Mouse (Mus musculus): ENCODE results near the gene Elmo1. TPM values are rescaled to one million over a fixed set of nuclear protein-coding genes. Genes with fewer than 3 reads are reported as not detected.
A peak's percentile ranks its signal among the peaks of the same experiment; 100 is the strongest.

Elmo1 gene
- polyA plus RNA-seq, 1 experiment from 2014 or later, result 9.5 TPM

DNA sequence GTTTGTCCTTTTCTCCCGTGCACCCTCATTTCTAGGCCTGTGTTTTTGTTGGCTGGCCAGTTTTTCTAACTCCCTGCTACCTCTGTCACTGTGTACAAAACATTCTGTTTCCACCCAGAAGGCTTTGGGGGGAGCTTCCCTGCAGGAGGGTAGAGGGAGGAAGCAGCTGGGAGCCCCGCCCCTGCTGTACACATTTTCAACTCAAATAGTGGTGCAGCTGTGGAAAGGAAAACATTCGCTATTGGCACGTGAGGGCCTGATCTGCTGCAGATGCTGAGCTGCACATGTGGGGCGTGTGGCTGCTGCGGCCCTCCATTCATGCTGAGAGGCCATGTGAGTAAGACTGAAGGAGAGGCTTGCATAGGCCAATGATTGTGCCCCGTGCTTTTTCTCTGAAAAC is 198.0 kb downstream of the Elmo1 start:
- Histone ChIP-seq H3K36me3 (no peaks in the 10 kb centered on the region), H3K9ac (no peak overlapping the region), H3K27me3 (replicated peaks) (no peaks in the 10 kb centered on the region), H3K4me3 (no peak overlapping the region), H3K9me3 (no peaks in the 10 kb centered on the region), H3K4me2 (no peak overlapping the region), H3K27ac (replicated peaks) (no peak overlapping the region), H3K4me1 (no peaks in the 10 kb centered on the region)
- no peak for ATAC-seq (ENCODE audit: extremely low read depth, insufficient number of reproducible peaks, low FRiP score, low TSS enrichment)
- 64% methylated on average over 7 of the region's 7 CpGs for WGBS

DNA sequence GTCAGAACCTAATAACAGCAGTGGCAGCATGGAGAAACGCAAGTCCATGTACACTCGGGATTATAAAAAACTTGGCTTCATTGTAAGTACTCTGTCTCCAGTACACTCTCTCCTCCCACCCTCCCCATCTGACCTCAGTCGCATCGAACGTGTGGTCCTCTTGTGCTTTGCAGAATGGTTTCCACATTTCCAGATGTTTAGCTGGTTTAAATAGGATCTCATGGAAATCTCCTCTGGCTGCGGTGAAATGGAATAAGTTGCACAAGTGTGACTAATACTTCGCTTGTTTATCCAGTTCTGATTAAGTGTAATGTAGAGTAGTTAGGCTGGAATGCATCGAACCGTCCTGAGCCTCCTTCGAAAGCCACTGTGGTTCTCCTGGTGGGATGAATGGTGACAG is 200.0 kb downstream of the Elmo1 start:
- ATAC-seq (ENCODE audit: extremely low read depth, insufficient number of reproducible peaks, low FRiP score, low TSS enrichment), result no peak
- H3K27me3 ChIP-seq (replicated peaks), result no peaks in the 10 kb centered on the region
- H3K36me3 ChIP-seq, result no peaks in the 10 kb centered on the region
- H3K4me1 ChIP-seq, result no peaks in the 10 kb centered on the region
- H3K9me3 ChIP-seq, result no peaks in the 10 kb centered on the region
- H3K4me3 ChIP-seq, result no peak overlapping the region
- no peak overlapping the region for H3K4me2 ChIP-seq
- H3K9ac ChIP-seq, result no peak overlapping the region
- WGBS, result 74% methylated on average over 10 of the region's 10 CpGs
- H3K27ac ChIP-seq (replicated peaks), result no peak overlapping the region

DNA sequence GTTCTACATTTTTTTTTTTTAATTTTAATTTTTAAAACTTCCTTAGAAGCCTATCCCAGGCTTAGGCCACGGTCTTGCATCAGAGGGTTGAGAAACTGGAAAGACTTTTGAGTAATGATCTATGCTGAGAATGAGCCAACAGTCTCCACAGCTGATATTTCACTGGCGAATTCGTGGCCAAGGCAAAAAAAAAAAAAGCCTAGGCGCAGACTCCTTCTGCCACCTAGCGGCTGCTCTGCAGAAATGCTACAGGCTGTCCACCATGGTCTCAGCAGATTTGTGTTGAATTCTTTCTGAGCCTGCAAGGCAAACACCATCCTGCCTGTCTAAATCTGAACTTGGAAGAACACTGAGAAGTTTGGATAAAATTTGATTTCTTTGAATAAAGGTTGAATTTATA is 202.0 kb downstream of the Elmo1 start:
- no peak for ATAC-seq (ENCODE audit: extremely low read depth, insufficient number of reproducible peaks, low FRiP score, low TSS enrichment)
- WGBS, result 4% methylated on average over 5 of the region's 5 CpGs
- Histone ChIP-seq H3K9ac (no peak overlapping the region), H3K27me3 (replicated peaks) (no peaks in the 10 kb centered on the region), H3K4me2 (no peak overlapping the region), H3K4me3 (no peak overlapping the region), H3K36me3 (no peaks in the 10 kb centered on the region), H3K4me1 (no peaks in the 10 kb centered on the region), H3K9me3 (no peaks in the 10 kb centered on the region), H3K27ac (replicated peaks) (no peak overlapping the region)

DNA sequence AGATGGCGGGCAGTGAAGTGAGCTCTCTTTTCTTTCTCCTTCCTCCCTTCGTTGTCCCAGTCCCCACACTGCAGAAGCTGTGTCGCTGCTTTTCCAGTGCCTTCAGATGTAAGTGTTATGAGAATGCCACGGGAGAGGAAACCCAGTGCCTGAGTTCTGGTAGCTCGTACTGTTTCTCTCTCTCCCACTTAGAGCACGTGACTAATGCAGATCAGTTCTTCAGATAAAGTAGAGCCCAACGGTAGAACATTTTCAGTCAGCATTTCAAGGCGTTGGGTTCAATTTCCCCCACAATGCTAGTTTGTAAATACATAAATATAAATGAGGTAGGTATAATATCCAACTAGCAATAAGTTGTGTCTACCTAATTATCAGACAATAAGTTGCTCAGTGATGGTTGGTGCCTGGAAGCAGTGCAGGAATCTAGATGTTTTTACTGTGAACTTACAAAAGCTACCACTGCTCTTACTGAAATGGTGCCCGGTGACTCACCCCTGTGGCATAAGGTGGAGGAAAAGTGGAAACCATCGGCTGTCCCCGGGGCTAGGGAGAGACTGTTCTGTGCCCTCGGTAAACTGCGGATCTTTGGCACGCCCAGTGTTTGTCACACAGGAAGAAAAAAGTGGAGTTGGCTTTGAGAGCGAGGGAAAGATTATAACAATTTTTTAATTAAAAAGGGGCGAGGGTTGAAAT is 205.0 kb downstream of the Elmo1 start:
- H3K4me3 ChIP-seq, result no peak overlapping the region
- H3K9me3 ChIP-seq, result no peaks in the 10 kb centered on the region
- H3K4me2 ChIP-seq, result no peak overlapping the region
- H3K27me3 ChIP-seq (replicated peaks), result no peaks in the 10 kb centered on the region
- no peaks in the 10 kb centered on the region for H3K36me3 ChIP-seq
- 67% methylated on average over 16 of the region's 16 CpGs for WGBS
- no peak for ATAC-seq (ENCODE audit: extremely low read depth, insufficient number of reproducible peaks, low FRiP score, low TSS enrichment)
- H3K9ac ChIP-seq, result no peak overlapping the region
- H3K27ac ChIP-seq (replicated peaks), result no peak overlapping the region
- no peaks in the 10 kb centered on the region for H3K4me1 ChIP-seq

DNA sequence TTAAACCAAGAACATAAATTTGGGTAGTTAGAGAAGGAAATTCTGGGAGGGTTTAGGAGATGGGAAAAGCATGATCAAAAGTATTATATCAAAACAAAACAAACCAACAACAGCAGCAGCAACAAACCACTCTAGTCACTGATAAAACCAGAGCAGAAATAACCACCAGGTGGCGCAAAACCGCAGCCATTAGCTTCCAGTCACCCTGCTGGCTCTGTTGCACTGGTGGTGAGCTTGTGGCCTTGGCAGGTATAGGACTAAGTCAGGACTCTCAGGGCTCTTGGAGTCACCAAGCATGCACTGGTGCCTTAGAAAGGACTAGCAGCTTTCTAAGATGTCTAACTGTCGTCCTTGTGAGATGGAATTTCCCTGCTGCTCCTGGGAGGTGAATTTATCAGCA is 207.4 kb downstream of the Elmo1 start:
- H3K9ac ChIP-seq, result no peak overlapping the region
- no peaks in the 10 kb centered on the region for H3K9me3 ChIP-seq
- H3K27ac ChIP-seq (replicated peaks), result no peak overlapping the region
- no peaks in the 10 kb centered on the region for H3K4me1 ChIP-seq
- no peak overlapping the region for H3K4me2 ChIP-seq
- no peaks in the 10 kb centered on the region for H3K36me3 ChIP-seq
- no peak overlapping the region for H3K4me3 ChIP-seq
- no peaks in the 10 kb centered on the region for H3K27me3 ChIP-seq (replicated peaks)
- no peak for ATAC-seq (ENCODE audit: extremely low read depth, insufficient number of reproducible peaks, low FRiP score, low TSS enrichment)
- 18% methylated on average over 3 of the region's 3 CpGs for WGBS

DNA sequence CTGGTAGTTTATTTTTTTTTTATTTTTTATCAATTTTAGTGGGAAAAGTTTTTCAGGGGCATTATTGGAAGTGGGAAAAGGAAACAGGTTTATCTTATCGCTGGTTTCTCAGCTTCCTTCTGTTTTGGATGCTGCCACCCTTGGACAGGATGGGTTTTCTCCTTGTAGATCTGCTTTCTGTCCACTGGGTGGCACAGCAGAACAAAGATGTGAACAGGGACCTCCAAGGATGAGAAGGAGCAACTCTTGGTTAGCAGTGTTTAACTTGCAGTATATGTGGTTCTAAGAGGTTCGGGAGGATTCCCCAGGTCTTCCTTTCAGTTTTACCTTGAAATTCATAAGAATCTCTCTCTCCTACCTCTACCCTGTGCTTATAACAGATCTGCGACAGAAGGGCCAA is 209.0 kb downstream of the Elmo1 start:
- WGBS, result 61% methylated on average over 3 of the region's 3 CpGs
- no peak overlapping the region for H3K9ac ChIP-seq

DNA sequence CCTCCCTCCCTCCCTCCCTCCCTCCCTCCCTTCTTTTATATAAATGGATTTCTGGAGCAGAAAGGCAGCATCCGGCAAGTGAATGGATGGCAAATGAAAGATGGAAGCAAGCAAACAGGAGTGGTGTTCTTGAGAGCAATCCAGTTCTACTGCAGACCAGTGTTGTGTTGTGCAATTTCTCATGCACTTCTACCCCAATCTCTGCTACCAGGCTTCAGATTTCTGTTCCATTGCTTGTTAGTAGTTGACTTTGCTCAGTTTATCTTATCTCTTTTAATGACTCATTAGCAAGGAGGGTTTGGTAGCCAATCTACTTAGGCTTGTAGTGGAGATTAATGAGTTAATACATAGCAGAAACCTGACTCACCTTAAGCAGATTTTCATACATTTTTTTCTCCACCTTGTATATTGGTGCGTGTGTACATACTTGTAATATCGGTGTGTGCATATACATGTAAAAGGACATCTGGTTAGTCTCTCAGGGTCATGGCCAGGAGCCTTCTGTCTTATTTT is 209.7 kb downstream of the Elmo1 start:
- Histone ChIP-seq H3K4me1 (no peaks in the 10 kb centered on the region), H3K27me3 (replicated peaks) (no peaks in the 10 kb centered on the region), H3K4me3 (no peak overlapping the region), H3K9ac (no peak overlapping the region), H3K27ac (replicated peaks) (no peak overlapping the region), H3K4me2 (no peak overlapping the region), H3K9me3 (no peaks in the 10 kb centered on the region), H3K36me3 (no peaks in the 10 kb centered on the region)
- WGBS, result 83% methylated on average over 3 of the region's 3 CpGs
- no peak for ATAC-seq (ENCODE audit: extremely low read depth, insufficient number of reproducible peaks, low FRiP score, low TSS enrichment)

More for the DNA sequence above, 209.0 kb downstream of the Elmo1 start:
- H3K27ac ChIP-seq (replicated peaks), result no peak overlapping the region
- no peaks in the 10 kb centered on the region for H3K4me1 ChIP-seq
- H3K4me2 ChIP-seq, result no peak overlapping the region
- H3K27me3 ChIP-seq (replicated peaks), result no peaks in the 10 kb centered on the region
- ATAC-seq (ENCODE audit: extremely low read depth, insufficient number of reproducible peaks, low FRiP score, low TSS enrichment), result no peak
- H3K36me3 ChIP-seq, result no peaks in the 10 kb centered on the region
- no peaks in the 10 kb centered on the region for H3K9me3 ChIP-seq
- no peak overlapping the region for H3K4me3 ChIP-seq

DNA sequence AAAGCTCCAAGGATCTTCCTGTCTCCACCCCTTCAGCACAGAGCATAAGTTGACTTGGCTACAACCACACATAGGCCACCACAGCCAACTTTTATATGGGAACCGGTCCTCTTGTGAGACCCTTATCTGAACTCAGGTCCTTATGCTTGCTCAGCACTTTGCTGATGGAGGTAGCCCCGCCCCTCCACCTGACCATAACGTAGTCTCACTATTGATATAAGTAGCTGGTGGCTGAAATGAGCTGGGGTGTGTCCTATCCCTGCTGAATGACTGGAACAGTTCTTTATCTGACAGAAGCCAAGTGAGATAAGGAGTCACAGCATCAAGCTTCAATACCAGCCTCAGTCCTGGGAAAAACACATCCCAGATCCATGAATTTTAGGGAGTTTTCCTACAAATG is 210.2 kb downstream of the Elmo1 start:
- no peak for ATAC-seq (ENCODE audit: extremely low read depth, insufficient number of reproducible peaks, low FRiP score, low TSS enrichment)
- Histone ChIP-seq H3K4me1 (peaks cover 3% of the 10 kb centered on the region; the same call in 1 of the 2 replicates), H3K4me2 (no peak overlapping the region), H3K4me3 (no peak overlapping the region), H3K9ac (no peak overlapping the region), H3K27me3 (replicated peaks) (no peaks in the 10 kb centered on the region), H3K27ac (replicated peaks) (no peak overlapping the region), H3K36me3 (no peaks in the 10 kb centered on the region), H3K9me3 (no peaks in the 10 kb centered on the region)
- 66% methylated on average over 3 of the region's 3 CpGs for WGBS

DNA sequence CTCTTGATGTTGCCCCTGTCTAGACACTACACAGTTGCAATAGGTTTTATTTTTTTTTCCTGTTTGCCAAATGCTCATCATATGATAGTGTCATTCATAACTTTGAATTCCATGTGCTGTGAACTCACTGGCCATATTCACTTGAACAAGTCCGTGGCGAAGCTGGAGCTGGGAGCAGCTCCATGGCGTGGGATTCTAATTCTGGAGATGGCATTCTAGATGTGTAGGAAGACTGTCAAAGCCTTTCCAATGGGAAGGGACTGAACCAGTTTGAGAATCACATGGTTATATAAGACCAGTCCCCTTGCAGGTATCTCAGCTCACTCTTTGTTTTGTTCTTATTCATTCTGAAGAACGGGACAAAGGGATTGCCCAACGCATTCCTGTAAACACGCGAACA is 211.4 kb downstream of the Elmo1 start:
- no peak for ATAC-seq (ENCODE audit: extremely low read depth, insufficient number of reproducible peaks, low FRiP score, low TSS enrichment)
- Histone ChIP-seq H3K4me3 (no peak overlapping the region), H3K27me3 (replicated peaks) (no peaks in the 10 kb centered on the region), H3K27ac (replicated peaks) (no peak overlapping the region), H3K36me3 (no peaks in the 10 kb centered on the region), H3K9me3 (no peaks in the 10 kb centered on the region), H3K9ac (no peak overlapping the region), H3K4me1 (peaks cover 14% of the 10 kb centered on the region), H3K4me2 (no peak overlapping the region)
- 88% methylated on average over 7 of the region's 7 CpGs for WGBS

DNA sequence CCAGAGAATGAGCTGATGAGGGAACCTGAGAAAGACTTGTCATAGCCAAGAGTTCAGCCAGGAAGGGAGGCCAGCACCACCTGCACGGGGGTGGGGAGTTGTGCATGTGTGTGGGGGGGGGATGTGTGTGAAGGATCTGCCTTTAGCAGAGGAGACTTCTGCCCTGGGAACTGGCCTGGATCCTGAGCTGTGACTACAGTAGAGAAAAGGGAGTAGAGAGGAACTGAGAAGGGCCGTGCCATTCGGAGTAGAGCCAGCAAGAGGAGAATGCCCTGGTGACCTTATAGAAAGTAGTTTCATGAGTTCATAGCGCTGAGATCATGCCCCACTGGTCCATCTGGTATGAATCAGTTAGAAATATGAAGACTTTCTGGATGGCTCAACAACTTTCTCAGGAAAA is 215.2 kb downstream of the Elmo1 start:
- Histone ChIP-seq H3K9ac (no peak overlapping the region), H3K36me3 (no peaks in the 10 kb centered on the region), H3K4me1 (peaks cover 17% of the 10 kb centered on the region), H3K27me3 (replicated peaks) (no peaks in the 10 kb centered on the region), H3K9me3 (no peaks in the 10 kb centered on the region), H3K27ac (replicated peaks) (no peak overlapping the region), H3K4me2 (no peak overlapping the region), H3K4me3 (no peak overlapping the region)
- ATAC-seq (ENCODE audit: extremely low read depth, insufficient number of reproducible peaks, low FRiP score, low TSS enrichment), result no peak
- 68% methylated on average over 4 of the region's 4 CpGs for WGBS

DNA sequence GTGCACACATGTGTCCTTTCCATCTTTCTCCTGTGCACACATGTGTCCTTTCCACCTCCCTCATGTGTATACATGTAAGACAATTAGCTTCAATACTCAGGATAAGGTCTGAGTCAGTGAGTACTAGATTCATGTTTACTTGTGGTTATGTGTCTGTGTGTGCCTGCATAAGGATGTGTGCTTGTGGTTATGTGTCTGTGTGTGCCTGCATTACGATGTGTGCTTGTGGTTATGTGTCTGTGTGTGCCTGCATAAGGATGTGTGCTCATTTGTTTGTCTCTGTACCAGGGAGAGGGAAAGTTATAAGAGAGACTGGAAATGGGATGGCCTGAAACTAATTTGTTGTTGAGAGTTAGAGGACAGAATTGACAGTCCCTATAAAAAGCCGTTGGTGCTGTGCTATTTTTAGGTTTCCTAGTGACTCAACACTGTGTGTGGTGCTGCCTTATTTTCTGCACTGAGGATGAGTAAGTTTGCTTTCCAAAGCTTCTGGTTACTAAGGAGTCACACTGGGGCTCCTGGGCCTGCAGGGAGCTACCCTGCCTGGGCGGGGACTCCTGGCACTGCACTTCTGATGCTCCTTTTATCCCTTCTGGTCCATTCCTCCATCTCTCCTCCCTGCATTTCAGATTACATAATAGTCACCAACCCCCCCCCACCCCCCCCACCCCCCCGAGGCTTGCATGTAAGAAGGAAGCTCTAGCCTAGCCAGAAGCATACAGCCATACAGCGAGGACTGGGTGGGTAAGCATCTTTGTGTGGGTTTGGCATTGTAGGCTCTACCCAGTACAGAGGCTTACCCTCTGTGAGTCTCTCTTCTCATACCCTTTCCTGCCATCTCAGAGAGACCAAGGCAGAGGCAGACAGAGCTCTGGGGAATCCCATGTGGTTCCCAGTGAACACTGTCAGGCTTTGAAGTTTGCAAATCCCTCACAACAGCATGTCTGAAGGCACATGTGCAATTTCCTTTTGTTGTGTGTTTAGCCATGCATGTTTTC is 216.1 kb downstream of the Elmo1 start:
- Histone ChIP-seq H3K4me1 (peaks cover 17% of the 10 kb centered on the region), H3K36me3 (no peaks in the 10 kb centered on the region), H3K27ac (replicated peaks) (0 out of 2 replicates have a peak overlapping the region, but pooled peaks have one; percentile 32), H3K9me3 (no peaks in the 10 kb centered on the region), H3K4me3 (no peak overlapping the region), H3K27me3 (replicated peaks) (no peaks in the 10 kb centered on the region), H3K4me2 (no peak overlapping the region), H3K9ac (0 out of 2 replicates have a peak overlapping the region, but pooled peaks have one; percentile 25)
- 38% methylated on average over 5 of the region's 5 CpGs for WGBS
- ATAC-seq (ENCODE audit: extremely low read depth, insufficient number of reproducible peaks, low FRiP score, low TSS enrichment), result no peak; the same call in 1 of the 2 replicates
